ENCODE assay signal across 19 mouse cellular contexts in genomic region chr11:44794883-44795282, GRCm38 (mm10).
"Had no signal": no experiment of that assay in that cellular context is flagged by ENCODE, and none has a peak within 500 bp of the region (broad histone marks: within the 10 kb centered on the region; RNA-seq: fewer than 3 reads in every experiment).

No protein-coding gene starts in this region.

- H3K4me2 ChIP-seq: lung, embryonic 14.5 days; midbrain, embryonic 12.5 days; neural tube, embryonic 13.5 days; neural tube, embryonic 15.5 days; stomach, embryonic 15.5 days had no signal

- H3K4me1 ChIP-seq: stomach, embryonic 15.5 days had no signal

- H3K4me3 ChIP-seq: midbrain, embryonic 10.5 days; midbrain, embryonic 12.5 days; myocyte; neural tube, embryonic 13.5 days; neural tube, embryonic 15.5 days; stomach, embryonic 15.5 days had no signal

- H3K27me3 ChIP-seq: neural tube, embryonic 13.5 days; neural tube, embryonic 15.5 days; stomach, embryonic 15.5 days had no signal

- H3K27ac ChIP-seq: midbrain, embryonic 10.5 days; midbrain, embryonic 12.5 days; neural tube, embryonic 13.5 days; neural tube, embryonic 15.5 days; stomach, embryonic 15.5 days; stomach, postnatal 0 days had no signal

- H3K9ac ChIP-seq: lung, embryonic 14.5 days; midbrain, embryonic 12.5 days; neural tube, embryonic 13.5 days; neural tube, embryonic 15.5 days; stomach, embryonic 15.5 days had no signal

- ATAC-seq: midbrain, embryonic 16.5 days had no signal

- DNase-seq: lung, adult 18-20 months; lung, embryonic 14.5 days; lung, postnatal 10 days; lung, postnatal 4 days; midbrain, embryonic 14.5 days; retina, postnatal 1 day; right cerebral cortex, adult 18-20 months; right cerebral cortex, postnatal 14 days; thymus, adult 2 months; thymus, postnatal 25 days; thymus, postnatal 4 days had no signal

- H3K9me3 ChIP-seq: midbrain, embryonic 10.5 days; midbrain, embryonic 12.5 days; neural tube, embryonic 13.5 days; neural tube, embryonic 15.5 days; stomach, embryonic 15.5 days had no signal

- H3K36me3 ChIP-seq: midbrain, embryonic 10.5 days; midbrain, embryonic 12.5 days; neural tube, embryonic 13.5 days; neural tube, embryonic 15.5 days; stomach, embryonic 15.5 days had no signal
